In genomic region chr13:106929201-106929600, GRCm38 (mm10) we compare ENCODE assay signal across 20 mouse cellular contexts. TPM values are rescaled to one million over a fixed set of nuclear protein-coding genes. Genes with fewer than 3 reads are reported as not detected.
DNase-seq lines count a peak whose midpoint lies in the region; ATAC-seq lines count a peak whose summit lies in the region.
"Had no signal": no experiment of that assay in that cellular context is flagged by ENCODE, and none has a peak within 500 bp of the region (broad histone marks: within the 10 kb centered on the region; RNA-seq: fewer than 3 reads in every experiment).

No protein-coding gene starts in this region.

- no peaks in the 10 kb centered on the region for H3K4me1 ChIP-seq in hindbrain, embryonic 11.5 days (replicated peaks; ENCODE audit: control insufficient read depth, insufficient read depth, low read length)
- H3K4me1 ChIP-seq: limb, embryonic 12.5 days; midbrain, embryonic 12.5 days had no signal

- H3K27me3 ChIP-seq in hindbrain, embryonic 11.5 days (ENCODE audit: control insufficient read depth, insufficient read depth, low read length) = no peaks in the 10 kb centered on the region
- H3K27me3 ChIP-seq: heart, embryonic 12.5 days; limb, embryonic 12.5 days; liver, embryonic 13.5 days; midbrain, embryonic 12.5 days; neural tube, embryonic 13.5 days; Patski had no signal

- no peaks in the 10 kb centered on the region for H3K36me3 ChIP-seq in hindbrain, embryonic 11.5 days (ENCODE audit: control insufficient read depth, insufficient read depth, low read length)

- H3K9ac ChIP-seq in hindbrain, embryonic 11.5 days (ENCODE audit: low read depth, low read length) = no peak overlapping the region
- H3K9ac ChIP-seq: forebrain, postnatal 0 days; heart, embryonic 12.5 days; limb, embryonic 12.5 days; liver, embryonic 13.5 days; midbrain, embryonic 12.5 days; neural tube, embryonic 13.5 days had no signal

- DNase-seq in heart, postnatal 14 days = peak; percentile 20 to 28
- no peak for DNase-seq in heart, postnatal 36 days
- DNase-seq in lung, postnatal 14 days = peak; percentile 33
- no peak for DNase-seq in lung, adult 18-20 months
- DNase-seq in adrenal gland, postnatal 14 days = peak; percentile 56
- peak; percentile 59 for DNase-seq in testis, postnatal 10 days (ENCODE audit: low spot score)
- DNase-seq in hindbrain, embryonic 11.5 days (ENCODE audit: low spot score) = no peak
- DNase-seq: cerebellum, adult 8-10 months; forebrain, postnatal 0 days; layer of hippocampus, adult 9-11 months; liver, embryonic 13.5 days; spleen, adult 18-20 months had no signal

- no peak overlapping the region for H3K4me2 ChIP-seq in hindbrain, embryonic 11.5 days (replicated peaks; ENCODE audit: low read depth, low read length)
- H3K4me2 ChIP-seq: heart, embryonic 12.5 days; limb, embryonic 12.5 days; liver, embryonic 13.5 days; midbrain, embryonic 12.5 days; neural tube, embryonic 13.5 days had no signal

- H3K9me3 ChIP-seq in hindbrain, embryonic 11.5 days (ENCODE audit: control insufficient read depth, low read length) = no peaks in the 10 kb centered on the region
- H3K9me3 ChIP-seq: liver, embryonic 13.5 days had no signal

- WGBS in hindbrain, embryonic 11.5 days = 96% methylated on average over 2 of the region's 2 CpGs

- no peak overlapping the region for H3K27ac ChIP-seq in hindbrain, embryonic 11.5 days (ENCODE audit: low read depth, low read length)
- H3K27ac ChIP-seq: limb, embryonic 12.5 days; liver, embryonic 13.5 days; macrophage; midbrain, embryonic 12.5 days; neural tube, embryonic 13.5 days had no signal

- intact Hi-C loops in heart, postnatal 14 days (cut with DNase I) = no loop called here
- intact Hi-C loops in heart, postnatal 36 days (cut with DNase I) = no loop called here

- ATAC-seq in hindbrain, embryonic 11.5 days (ENCODE audit: low FRiP score) = no peak
- ATAC-seq: activated CD4-positive, CD25-positive, alpha-beta regulatory T cell, adult 4 months; forebrain, postnatal 0 days; inflammation-experienced regulatory T-cells, adult 6 months; Patski had no signal

- H3K4me3 ChIP-seq in hindbrain, embryonic 11.5 days (ENCODE audit: low read depth, low read length) = no peak overlapping the region
- H3K4me3 ChIP-seq: heart, embryonic 12.5 days; limb, embryonic 12.5 days; liver, embryonic 13.5 days; midbrain, embryonic 12.5 days; neural tube, embryonic 13.5 days had no signal

RNA-seq across cellular contexts. Expression of gene Ipo11, which starts 7.6 kb away (rescaled TPM):
- 10 to 100 TPM; 19.5 to 21.7 TPM for total RNA-seq in heart, postnatal 14 days (2021)
- total RNA-seq in heart, postnatal 36 days (2021) = 10 to 100 TPM; 20.7 to 26.8 TPM
- 36.4 and 37.4 TPM in 2 replicates for total RNA-seq in adrenal gland, postnatal 14 days (2021)
- 69.5 and 81.1 TPM in 2 replicates for polyA plus RNA-seq in hindbrain, embryonic 11.5 days (2014; fragmentation: Nextera tagmentation; extraction: Ambion mirVana)

RNA-seq across cellular contexts. Expression of gene Dimt1, which starts 17.7 kb away (rescaled TPM):
- 1 to 10 TPM; 6.9 to 7.3 TPM for total RNA-seq in heart, postnatal 14 days (2021)
- total RNA-seq in heart, postnatal 36 days (2021) = 1 to 10 TPM; 7.1 to 9.1 TPM
- total RNA-seq in adrenal gland, postnatal 14 days (2021) = 17.0 and 17.5 TPM in 2 replicates
- polyA plus RNA-seq in hindbrain, embryonic 11.5 days (2014; fragmentation: Nextera tagmentation; extraction: Ambion mirVana) = 48.3 and 49.0 TPM in 2 replicates

Comparison
In these comparisons a context has a peak if more than half of its experiments do, and no peak if none do; other contexts are left out.
1. DNase-seq: peak in heart, postnatal 14 days (2 of 2), lung, postnatal 14 days (single experiment), adrenal gland, postnatal 14 days (single experiment) and testis, postnatal 10 days (single experiment); none in heart, postnatal 36 days (0 of 2), lung, adult 18-20 months (0 of 2) and hindbrain, embryonic 11.5 days (single experiment).